8 mouse cellular contexts compared by ENCODE assay signal in genomic region chr4:107367567-107368314, GRCm38 (mm10). TPM values are rescaled to one million over a fixed set of nuclear protein-coding genes. Genes with fewer than 3 reads are reported as not detected.
DNase-seq lines count a peak whose midpoint lies in the region; ATAC-seq and TF ChIP-seq lines count a peak whose summit lies in the region.

Ndc1 (plus strand) TSS chr4:107367784.

- no peaks in the 10 kb centered on the region for H3K9me3 ChIP-seq in heart, embryonic 11.5 days (replicated peaks; ENCODE audit: control insufficient read depth, low read length)
- no peaks in the 10 kb centered on the region for H3K9me3 ChIP-seq in kidney, embryonic 16.5 days (ENCODE audit: low read length)

- H3K27me3 ChIP-seq in heart, embryonic 11.5 days (ENCODE audit: control insufficient read depth, insufficient read depth, low read length), result no peaks in the 10 kb centered on the region
- H3K27me3 ChIP-seq in kidney, embryonic 16.5 days (ENCODE audit: insufficient read depth, low read length), result no peaks in the 10 kb centered on the region
- no peaks in the 10 kb centered on the region for H3K27me3 ChIP-seq in liver, adult 2 months (ENCODE audit: control insufficient read depth, insufficient read depth, low read length)
- H3K27me3 ChIP-seq in myocyte (ENCODE audit: control insufficient read depth, insufficient read depth, insufficient read length), result no peaks in the 10 kb centered on the region
- H3K27me3 ChIP-seq in splenic B cell, adult 2 months (ENCODE audit: control insufficient read depth, insufficient read depth, low read length, poor library complexity, severe bottlenecking), result no peaks in the 10 kb centered on the region

- no peak for TF ChIP-seq CTCF in liver, adult 2 months (IDR thresholded peaks at IDR 0.05; ENCODE audit: low read depth, low read length)

- H3K4me2 ChIP-seq in heart, embryonic 11.5 days, result peak within 1 kb of the TSS; percentile 89
- peak within 1 kb of the TSS; percentile 83 for H3K4me2 ChIP-seq in kidney, embryonic 16.5 days (replicated peaks; ENCODE audit: low read depth, low read length)
- peak within 1 kb of the TSS; percentile 82 for H3K4me2 ChIP-seq in myocyte (ENCODE audit: low read depth)

- H3K9ac ChIP-seq in heart, embryonic 11.5 days (ENCODE audit: low read depth, low read length), result peak within 1 kb of the TSS; percentile 83
- peak within 1 kb of the TSS; percentile 76 for H3K9ac ChIP-seq in kidney, embryonic 16.5 days (replicated peaks; ENCODE audit: low read length)
- H3K9ac ChIP-seq in liver, adult 2 months (ENCODE audit: low read depth, low read length), result peak within 1 kb of the TSS; percentile 76

- under 1% methylated on average over 51 of the region's 51 CpGs for WGBS in heart, embryonic 11.5 days (ENCODE audit: insufficient replicate concordance)
- WGBS in kidney, embryonic 16.5 days, result under 1% methylated on average over 51 of the region's 51 CpGs
- WGBS in liver, adult 2 months, result under 1% methylated on average over 51 of the region's 51 CpGs

- 0 out of 2 replicates have a peak, but pooled peaks cover 4% of the 10 kb centered on the region for H3K36me3 ChIP-seq in heart, embryonic 11.5 days (ENCODE audit: control insufficient read depth, insufficient read depth, low read length)
- peaks cover 9% of the 10 kb centered on the region; the same call in 1 of the 2 replicates for H3K36me3 ChIP-seq in kidney, embryonic 16.5 days (ENCODE audit: insufficient read depth, low read length)
- H3K36me3 ChIP-seq in liver, adult 2 months (ENCODE audit: control insufficient read depth, insufficient read depth, low read length), result no peaks in the 10 kb centered on the region
- peaks cover 12% of the 10 kb centered on the region for H3K36me3 ChIP-seq in myocyte (ENCODE audit: control insufficient read depth, insufficient read depth)
- H3K36me3 ChIP-seq in splenic B cell, adult 2 months (ENCODE audit: control insufficient read depth, insufficient read depth, low read length, poor library complexity, severe bottlenecking), result peaks cover 1% of the 10 kb centered on the region; the same call in 1 of the 2 replicates

- H3ac ChIP-seq in myocyte (ENCODE audit: control insufficient read depth, insufficient read length), result peak within 1 kb of the TSS; percentile 92

- H3K4me1 ChIP-seq in heart, embryonic 11.5 days (ENCODE audit: control insufficient read depth, insufficient read depth, low read length), result 0 out of 2 replicates have a peak, but pooled peaks cover 6% of the 10 kb centered on the region
- H3K4me1 ChIP-seq in kidney, embryonic 16.5 days (ENCODE audit: insufficient read depth, low read length), result peaks cover 10% of the 10 kb centered on the region
- peaks cover 3% of the 10 kb centered on the region; the same call in 1 of the 2 replicates for H3K4me1 ChIP-seq in liver, adult 2 months (ENCODE audit: control insufficient read depth, insufficient read depth, low read length)

- peak within 1 kb of the TSS; percentile 79 for H3K4me3 ChIP-seq in heart, embryonic 11.5 days (ENCODE audit: low read depth, low read length)
- peak within 1 kb of the TSS; percentile 81 for H3K4me3 ChIP-seq in kidney, embryonic 16.5 days (ENCODE audit: low read length)
- peak within 1 kb of the TSS; percentile 67 for H3K4me3 ChIP-seq in liver, adult 2 months (ENCODE audit: insufficient read depth, low read depth, low read length)
- peak within 1 kb of the TSS; percentile 67 for H3K4me3 ChIP-seq in myocyte

- TF ChIP-seq POLR2A in liver, adult 2 months (IDR thresholded peaks at IDR 0.05; ENCODE audit: extremely low read depth, insufficient read depth, low read length), result no peak
- TF ChIP-seq POLR2A in myocyte (IDR thresholded peaks at IDR 0.05; ENCODE audit: insufficient read length, low read depth), result peak; percentile 68

- DNase-seq in B cell, adult 2 months, result peak; percentile 88 to 90
- peak; percentile 97 for DNase-seq in brain, adult 2 months (ENCODE audit: low read depth, low spot score)
- peak; percentile 90 for DNase-seq in liver, adult 2 months (ENCODE audit: extremely low read depth, low read depth, low spot score)
- peak; percentile 89 for DNase-seq in splenic B cell, adult 2 months (ENCODE audit: low read depth, low spot score)

- peak; percentile 98 for ATAC-seq in erythroblast, adult 5-6 weeks (replicated peaks; ENCODE audit: low FRiP score, poor library complexity, severe bottlenecking)
- peak; percentile 94 for ATAC-seq in heart, embryonic 11.5 days (replicated peaks; ENCODE audit: insufficient number of reproducible peaks, low FRiP score, low TSS enrichment)
- peak; percentile 99 for ATAC-seq in kidney, embryonic 16.5 days (ENCODE audit: low FRiP score, low TSS enrichment)

- H3K79me2 ChIP-seq in liver, adult 2 months (ENCODE audit: control insufficient read depth, insufficient read depth, low read length), result no peaks in the 10 kb centered on the region
- H3K79me2 ChIP-seq in myocyte (ENCODE audit: control insufficient read depth, insufficient read depth), result peaks cover 18% of the 10 kb centered on the region

- peak within 1 kb of the TSS; percentile 89 for H3K27ac ChIP-seq in heart, embryonic 11.5 days (ENCODE audit: low read depth, low read length)
- peak within 1 kb of the TSS; percentile 87 for H3K27ac ChIP-seq in kidney, embryonic 16.5 days (ENCODE audit: low read length)
- H3K27ac ChIP-seq in liver, adult 2 months (replicated peaks; ENCODE audit: insufficient read depth, low read depth, low read length), result peak within 1 kb of the TSS; percentile 72

TF ChIP-seq in myocyte, 11 proteins besides CTCF, POLR2A, EP300 and RAD21:
- TF ChIP-seq MYOG (IDR thresholded peaks at IDR 0.05; ENCODE audit: control insufficient read depth in 1 of 3, insufficient read depth in 1 of 3, insufficient read length in 2 of 3, low read depth in 2 of 3) (no peak), MAX (IDR thresholded peaks at IDR 0.05; ENCODE audit: low read depth) (peak; percentile 97), E2F4 (IDR thresholded peaks at IDR 0.05; ENCODE audit: insufficient read depth) (peak; percentile 92), TCF12 (IDR thresholded peaks at IDR 0.05; ENCODE audit: insufficient read depth, poor library complexity, severe bottlenecking) (no peak), POLR2AphosphoS2 (IDR thresholded peaks at IDR 0.05; ENCODE audit: insufficient read length, low read depth) (peak; percentile 59)

RNA-seq across cellular contexts. Expression of gene Ndc1, which starts in this region (rescaled TPM):
- 18.6 and 20.7 TPM in 2 replicates for total RNA-seq in erythroblast, adult 5-6 weeks (2015; ENCODE audit: low replicate concordance)
- 9.3 and 33.3 TPM in 2 replicates for total RNA-seq in erythroblast, adult 5-6 weeks (2017; ENCODE audit: low replicate concordance)
- 32.6 and 38.4 TPM in 2 replicates for polyA plus RNA-seq in heart, embryonic 11.5 days (2014; fragmentation: Nextera tagmentation; extraction: Ambion mirVana)
- polyA plus RNA-seq in kidney, embryonic 16.5 days (2015; fragmentation: Nextera tagmentation; extraction: Ambion mirVana), result 36.5 and 39.7 TPM in 2 replicates
- total RNA-seq in liver, adult 2 months (2014; rRNA removed), result 5.3 and 6.4 TPM in 2 replicates
- 7.0 and 8.4 TPM in 2 replicates for polyA plus RNA-seq in liver, adult 2 months (2012; rRNA removed)
- polyA plus RNA-seq in myocyte (2012; fragmentation: generic; extraction: Trizol), result 10.9 TPM

Comparison
In these comparisons a context has a peak if more than half of its experiments do, and no peak if none do; other contexts are left out.
1. Peak in every context shown above with its lines: DNase-seq, ATAC-seq, H3K4me3 ChIP-seq and H3K27ac ChIP-seq.